Comparison of ENCODE assay signal across 17 mouse cellular contexts in the genomic region with DNA sequence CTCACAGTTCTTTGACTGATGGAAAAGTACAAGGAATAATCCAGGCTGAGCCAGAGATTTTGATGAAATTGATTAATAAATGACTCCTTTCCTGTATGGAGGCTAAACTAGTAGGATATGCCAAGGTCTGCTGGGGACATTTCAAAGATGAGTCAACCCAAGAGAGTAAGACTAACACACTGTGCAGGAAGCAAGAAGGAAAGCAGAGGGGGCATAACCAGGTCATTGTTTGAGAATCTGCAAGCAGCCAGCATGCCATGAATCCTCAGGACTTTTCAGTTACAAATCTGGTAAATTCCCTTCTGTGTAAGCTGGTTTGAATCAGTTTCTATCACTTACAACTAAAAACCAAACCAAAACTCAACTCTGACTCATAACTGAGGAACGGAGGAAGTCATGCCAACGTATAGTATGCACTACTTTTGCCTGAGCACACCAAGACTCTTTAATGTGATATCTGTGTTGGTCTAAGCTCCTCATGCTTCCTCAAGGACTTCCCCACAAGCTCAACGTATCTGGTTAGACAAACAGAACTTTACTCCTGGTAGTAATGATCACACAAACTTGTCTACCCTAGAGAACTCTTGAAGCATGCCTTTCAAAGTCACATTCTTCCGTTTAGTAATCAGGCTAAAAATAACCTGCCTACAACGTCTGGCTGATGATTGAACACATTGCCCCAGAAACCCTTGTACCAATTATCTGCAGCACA.
DNase-seq lines count a peak whose midpoint lies in the region; ATAC-seq lines count a peak whose summit lies in the region.
"Had no signal": no experiment of that assay in that cellular context is flagged by ENCODE, and none has a peak within 500 bp of the region (broad histone marks: within the 10 kb centered on the region; RNA-seq: fewer than 3 reads in every experiment).

No protein-coding gene starts in this region.

- H3K27me3 ChIP-seq in lung, embryonic 15.5 days: no peaks in the 10 kb centered on the region
- no peaks in the 10 kb centered on the region for H3K27me3 ChIP-seq in heart, embryonic 11.5 days (ENCODE audit: control insufficient read depth, insufficient read depth, low read length)
- H3K27me3 ChIP-seq in midbrain, embryonic 14.5 days (ENCODE audit: control insufficient read depth, insufficient read depth, low read length): no peaks in the 10 kb centered on the region
- H3K27me3 ChIP-seq: forebrain, embryonic 13.5 days; hindbrain, embryonic 12.5 days; limb, embryonic 12.5 days; midbrain, embryonic 15.5 days; neural tube, embryonic 13.5 days had no signal

- no peak overlapping the region for H3K9ac ChIP-seq in lung, embryonic 15.5 days
- H3K9ac ChIP-seq in heart, embryonic 11.5 days (ENCODE audit: low read depth, low read length): no peak overlapping the region
- no peak overlapping the region for H3K9ac ChIP-seq in midbrain, embryonic 14.5 days (replicated peaks; ENCODE audit: low read length)
- H3K9ac ChIP-seq: forebrain, embryonic 13.5 days; hindbrain, embryonic 12.5 days; limb, embryonic 12.5 days; midbrain, embryonic 15.5 days; neural tube, embryonic 13.5 days had no signal

- WGBS in lung, embryonic 15.5 days: 41% methylated on average over 5 of the region's 5 CpGs
- WGBS in heart, embryonic 11.5 days (ENCODE audit: insufficient replicate concordance): 31% methylated on average over 5 of the region's 5 CpGs
- WGBS in midbrain, embryonic 14.5 days: 91% methylated on average over 5 of the region's 5 CpGs

- intact Hi-C loops in heart, postnatal 36 days (cut with DNase I): no loop called here

- H3K4me3 ChIP-seq in lung, embryonic 15.5 days: no peak overlapping the region
- no peak overlapping the region for H3K4me3 ChIP-seq in heart, embryonic 11.5 days (ENCODE audit: low read depth, low read length)
- no peak overlapping the region for H3K4me3 ChIP-seq in midbrain, embryonic 14.5 days (replicated peaks; ENCODE audit: low read depth, low read length)
- H3K4me3 ChIP-seq: forebrain, embryonic 13.5 days; hindbrain, embryonic 12.5 days; limb, embryonic 12.5 days; midbrain, embryonic 15.5 days; neural tube, embryonic 13.5 days had no signal

- H3K4me2 ChIP-seq in lung, embryonic 15.5 days: no peak overlapping the region
- no peak overlapping the region for H3K4me2 ChIP-seq in heart, embryonic 11.5 days
- no peak overlapping the region for H3K4me2 ChIP-seq in midbrain, embryonic 14.5 days (ENCODE audit: low read length)
- H3K4me2 ChIP-seq: forebrain, embryonic 13.5 days; hindbrain, embryonic 12.5 days; limb, embryonic 12.5 days; midbrain, embryonic 15.5 days; neural tube, embryonic 13.5 days had no signal

- H3K36me3 ChIP-seq in lung, embryonic 15.5 days: no peaks in the 10 kb centered on the region
- H3K36me3 ChIP-seq in heart, embryonic 11.5 days (ENCODE audit: control insufficient read depth, insufficient read depth, low read length): no peaks in the 10 kb centered on the region
- no peaks in the 10 kb centered on the region for H3K36me3 ChIP-seq in midbrain, embryonic 14.5 days (ENCODE audit: control insufficient read depth, insufficient read depth, low read length)
- H3K36me3 ChIP-seq: hindbrain, embryonic 12.5 days; limb, embryonic 12.5 days; midbrain, embryonic 15.5 days; neural tube, embryonic 13.5 days had no signal

- peak; percentile 30 to 51 for DNase-seq in heart, adult 18-20 months
- DNase-seq in heart, postnatal 36 days: no peak
- DNase-seq in lung, postnatal 14 days: no peak
- DNase-seq in testis, postnatal 14 days (ENCODE audit: low spot score): no peak
- DNase-seq in midbrain, embryonic 14.5 days: no peak
- DNase-seq in layer of hippocampus, postnatal 25 days (ENCODE audit: extremely low spot score in 1 of 2, low spot score in 1 of 2): no peak
- DNase-seq: cerebellum, postnatal 25 days; gastrocnemius, postnatal 10 days; retina, postnatal 1 day had no signal

- H3K4me1 ChIP-seq in lung, embryonic 15.5 days: peaks cover 13% of the 10 kb centered on the region
- H3K4me1 ChIP-seq in heart, embryonic 11.5 days (ENCODE audit: control insufficient read depth, insufficient read depth, low read length): peaks cover 19% of the 10 kb centered on the region
- no peaks in the 10 kb centered on the region for H3K4me1 ChIP-seq in midbrain, embryonic 14.5 days (ENCODE audit: control insufficient read depth, insufficient read depth, low read length)
- H3K4me1 ChIP-seq: forebrain, embryonic 13.5 days; limb, embryonic 12.5 days; midbrain, embryonic 15.5 days; neural tube, embryonic 13.5 days had no signal

- peak; percentile 62; the same call in 1 of the 2 replicates for ATAC-seq in lung, embryonic 15.5 days (ENCODE audit: borderline replicate concordance, extremely low read depth, low FRiP score, low TSS enrichment)
- no peak for ATAC-seq in heart, embryonic 11.5 days (replicated peaks; ENCODE audit: insufficient number of reproducible peaks, low FRiP score, low TSS enrichment)
- no peak for ATAC-seq in midbrain, embryonic 14.5 days (ENCODE audit: low FRiP score, low TSS enrichment)
- ATAC-seq: forebrain, embryonic 13.5 days; intestine, postnatal 0 days; midbrain, embryonic 15.5 days had no signal

- H3K27ac ChIP-seq in lung, embryonic 15.5 days: peak overlapping the region; percentile 60
- peak overlapping the region; percentile 65 for H3K27ac ChIP-seq in heart, embryonic 11.5 days (ENCODE audit: low read depth, low read length)
- H3K27ac ChIP-seq in midbrain, embryonic 14.5 days (replicated peaks; ENCODE audit: low read depth, low read length): no peak overlapping the region
- H3K27ac ChIP-seq: forebrain, embryonic 13.5 days; hindbrain, embryonic 12.5 days; limb, embryonic 12.5 days; midbrain, embryonic 15.5 days; neural tube, embryonic 13.5 days had no signal

- H3K9me3 ChIP-seq in lung, embryonic 15.5 days: no peaks in the 10 kb centered on the region
- 0 out of 2 replicates have a peak, but pooled peaks cover 2% of the 10 kb centered on the region for H3K9me3 ChIP-seq in heart, embryonic 11.5 days (replicated peaks; ENCODE audit: control insufficient read depth, low read length)
- no peaks in the 10 kb centered on the region for H3K9me3 ChIP-seq in midbrain, embryonic 14.5 days (ENCODE audit: control insufficient read depth, low read length)
- H3K9me3 ChIP-seq: forebrain, embryonic 13.5 days; hindbrain, embryonic 12.5 days; limb, embryonic 12.5 days; midbrain, embryonic 15.5 days; neural tube, embryonic 13.5 days had no signal

Comparison
In these comparisons a context has a peak if more than half of its experiments do, and no peak if none do; other contexts are left out.
1. DNase-seq: peak in heart, adult 18-20 months (2 of 2); none in heart, postnatal 36 days (0 of 2), lung, postnatal 14 days (single experiment), testis, postnatal 14 days (single experiment), midbrain, embryonic 14.5 days (single experiment) and layer of hippocampus, postnatal 25 days (0 of 2).